Mouse (Mus musculus): ENCODE results near the gene Tmem270.

The Tmem270 gene

DNA sequence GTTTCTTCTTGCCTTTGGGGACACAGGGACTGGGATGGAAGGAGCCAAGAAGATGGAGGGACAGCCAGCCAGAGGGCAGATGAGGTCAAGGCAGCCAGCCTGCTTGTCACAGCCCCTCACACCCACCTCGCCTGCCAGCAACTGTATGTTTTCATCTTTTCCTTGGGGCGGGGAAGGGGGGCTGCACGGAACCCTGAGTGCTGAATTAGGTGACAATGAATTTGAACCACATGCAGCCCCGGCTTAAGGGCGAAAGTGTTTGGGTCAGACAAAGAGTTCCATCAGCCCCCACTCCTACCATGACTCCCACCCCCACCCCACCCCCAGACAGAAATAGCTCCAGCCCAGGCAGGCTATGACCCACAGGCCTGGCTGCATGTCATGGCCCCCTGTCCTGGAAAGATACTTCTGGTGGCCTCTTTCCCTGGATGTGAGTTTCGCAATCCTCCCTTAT is 15.9 kb downstream of the Tmem270 start:
- in situ Hi-C loops (cut with MboI, MseI) = loop anchor here in 1 of 2 experiments (25.0 kb wide), 1 partner anchor 103 kb away; no protein-coding TSS in a partner anchor

DNA sequence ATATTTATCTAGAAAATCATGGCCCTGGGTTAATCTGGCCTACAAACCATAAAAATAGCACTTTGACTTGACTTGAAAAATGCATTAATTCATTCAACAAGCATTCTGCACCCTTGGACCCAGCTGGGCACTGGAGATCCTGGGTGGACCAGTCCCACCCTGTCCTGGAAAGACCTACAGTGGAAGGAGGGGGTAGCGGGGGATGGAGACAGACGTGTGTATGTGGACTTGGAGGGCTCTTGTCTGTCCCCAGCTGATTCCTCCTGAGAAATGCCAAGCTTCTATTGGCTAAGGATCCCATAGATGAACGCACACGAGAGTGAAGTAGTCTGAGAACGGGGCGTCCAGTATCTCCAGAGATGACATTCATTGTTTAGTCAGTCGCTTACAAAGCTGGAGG is 18.0 kb downstream of the Tmem270 start:
- in situ Hi-C loops (cut with MboI, MseI) = loop anchor here in 1 of 2 experiments (25.0 kb wide), 1 partner anchor 101 kb away; no protein-coding TSS in a partner anchor

DNA sequence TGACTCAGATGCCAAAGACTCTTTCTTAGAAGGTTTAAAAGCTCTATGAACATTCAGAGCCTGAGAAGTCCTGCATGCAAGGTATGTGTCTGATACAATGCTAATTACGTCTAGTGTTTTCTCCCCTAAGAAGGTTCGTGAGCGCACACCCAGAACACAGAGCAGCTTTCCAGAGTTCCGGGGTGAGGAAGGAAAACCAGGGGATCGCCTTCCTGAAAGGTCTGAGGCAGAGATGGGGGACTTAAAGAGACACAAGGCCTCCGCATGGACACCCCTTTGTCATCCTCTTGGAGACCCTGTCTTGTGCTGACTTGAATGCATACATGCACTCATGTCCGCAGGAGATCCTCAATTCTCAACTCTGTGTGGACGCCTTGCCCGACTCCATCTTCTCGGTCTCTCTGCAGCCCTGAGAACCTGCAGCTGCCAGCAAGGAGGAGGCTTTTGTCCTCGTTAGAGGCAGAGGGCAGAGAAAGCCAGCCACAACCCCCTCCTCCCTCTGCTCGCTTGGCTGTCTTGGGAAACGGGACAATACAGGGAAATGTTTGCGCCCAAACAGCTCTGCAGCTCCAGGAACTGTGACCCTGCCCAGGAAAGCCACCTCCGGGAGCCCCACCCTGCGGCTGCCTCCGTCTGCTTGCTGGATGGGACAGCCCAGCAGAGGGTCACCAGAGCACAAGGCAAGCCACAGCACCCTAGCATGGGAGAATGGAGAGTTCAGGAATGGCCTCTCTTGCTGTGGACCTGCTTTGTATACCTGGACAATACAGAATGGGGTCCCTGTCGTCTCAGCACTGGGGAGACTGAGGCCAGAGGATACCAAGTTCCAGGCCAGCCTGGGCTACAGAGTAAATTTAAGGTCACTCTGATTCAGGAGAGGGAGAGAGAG is 18.8 kb downstream of the Tmem270 start:
- in situ Hi-C loops (cut with MboI, MseI) = loop anchor here in 1 of 2 experiments (25.0 kb wide), 1 partner anchor 100 kb away; no protein-coding TSS in a partner anchor

DNA sequence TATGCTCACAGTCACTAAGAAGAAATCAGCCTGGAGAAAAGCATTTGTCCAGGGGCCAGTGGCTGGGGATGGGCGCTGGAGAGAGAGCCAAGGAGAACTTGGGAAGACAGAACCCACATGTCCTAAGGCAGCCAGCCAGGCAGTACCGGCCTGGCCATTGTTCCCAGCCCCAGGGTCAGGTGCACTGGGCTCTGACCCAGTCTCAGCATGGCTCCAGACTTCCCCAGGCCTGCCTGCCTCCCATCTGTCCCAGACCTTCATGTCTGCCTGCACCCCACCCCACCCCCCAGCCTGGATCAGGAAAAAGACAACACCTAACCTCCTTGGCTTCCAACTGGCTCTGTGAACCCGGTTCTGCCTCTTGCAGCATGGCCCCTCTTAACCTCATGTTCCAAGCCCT is 23.5 kb downstream of the Tmem270 start:
- in situ Hi-C loops (cut with MboI, MseI) = loop anchor here in 1 of 2 experiments (25.0 kb wide), 1 partner anchor 96 kb away; no protein-coding TSS in a partner anchor

DNA sequence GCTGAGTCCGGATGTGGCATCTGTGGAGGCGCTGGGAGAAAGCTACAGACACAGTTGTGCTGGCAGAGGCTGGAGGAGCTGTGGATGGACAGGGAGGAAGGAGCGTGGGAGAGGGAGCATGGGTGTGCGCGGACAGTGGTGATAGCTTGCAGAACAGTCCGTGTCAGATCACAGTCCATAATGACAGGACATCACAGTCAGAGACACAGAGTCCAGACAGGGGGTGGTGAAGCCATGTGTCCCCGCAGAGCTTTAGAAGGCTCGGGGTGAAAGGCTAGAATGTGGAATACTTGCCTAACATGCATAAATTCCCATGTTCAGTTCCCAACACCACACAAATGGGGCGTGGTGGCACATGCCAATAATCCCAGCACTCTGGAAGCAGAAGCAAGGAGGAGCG is 29.7 kb downstream of the Tmem270 start:
- in situ Hi-C loops (cut with MboI, MseI) = loop anchor here in 1 of 2 experiments (25.0 kb wide), 1 partner anchor 90 kb away; no protein-coding TSS in a partner anchor

DNA sequence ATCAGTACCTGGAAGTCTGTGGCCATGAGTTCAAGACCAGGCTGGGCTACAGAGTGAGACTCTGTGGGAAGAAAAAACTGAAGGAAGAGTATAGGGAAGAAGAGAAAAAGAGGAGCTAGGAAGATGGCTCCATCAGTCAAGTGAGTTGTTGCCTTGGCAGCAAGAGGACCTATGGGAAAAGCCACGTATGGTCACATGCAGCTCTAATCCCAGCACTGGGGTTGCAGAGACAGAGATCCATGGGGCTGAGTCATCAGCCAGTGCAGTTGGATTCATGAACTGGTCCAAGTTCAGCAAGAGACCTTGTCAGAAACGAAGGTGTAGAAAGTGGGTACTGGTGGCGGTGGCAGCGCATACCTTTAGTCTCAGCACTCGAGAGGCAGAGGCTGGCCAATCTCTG is 31.3 kb downstream of the Tmem270 start:
- in situ Hi-C loops (cut with MboI, MseI) = loop anchor here in 1 of 2 experiments (25.0 kb wide), 1 partner anchor 88 kb away; no protein-coding TSS in a partner anchor

DNA sequence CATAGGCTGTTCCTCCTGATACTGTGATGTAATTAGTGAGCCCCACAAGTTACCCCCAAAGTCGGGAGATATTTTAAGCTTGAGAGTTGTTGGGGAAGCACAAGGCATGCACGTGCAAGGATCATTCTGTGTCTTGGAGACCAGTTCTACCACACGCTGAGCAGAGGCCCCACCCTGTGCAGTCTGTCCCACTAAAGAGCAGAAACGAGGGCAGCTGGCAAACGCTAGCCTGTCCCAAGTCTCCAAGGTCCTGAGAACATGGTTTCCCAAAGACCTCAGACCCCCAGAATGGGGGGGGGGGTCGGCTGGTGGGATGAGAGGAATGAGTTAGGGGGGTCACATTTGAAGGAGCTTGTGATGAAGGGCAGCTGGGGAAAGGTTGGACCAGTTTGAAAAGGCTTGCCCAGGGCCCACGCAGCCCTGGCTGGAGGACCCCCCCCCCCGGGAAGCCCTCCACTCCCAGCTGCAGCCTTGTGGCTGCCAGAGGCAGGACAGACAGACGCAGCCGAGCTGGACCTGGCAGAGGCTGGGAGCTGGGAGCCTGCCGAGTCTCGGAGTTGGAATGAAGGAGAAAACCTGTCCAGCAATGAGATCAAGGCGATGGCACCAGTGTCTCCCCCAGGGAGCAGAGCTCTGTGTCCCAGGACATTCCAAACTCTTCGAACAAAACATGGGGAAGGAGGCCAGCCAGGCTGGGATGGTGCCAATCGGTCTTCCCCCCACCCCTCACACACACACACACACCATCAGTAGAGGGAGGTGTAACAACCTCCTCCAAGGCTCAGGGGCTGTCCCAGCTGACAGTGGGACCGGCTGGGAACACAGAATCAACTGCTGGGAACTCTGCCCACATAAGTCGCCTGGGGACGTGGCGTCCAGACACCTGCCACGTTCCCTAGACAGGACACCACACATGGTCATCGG is 32.3 kb downstream of the Tmem270 start:
- in situ Hi-C loops (cut with MboI, MseI) = no loop called here

DNA sequence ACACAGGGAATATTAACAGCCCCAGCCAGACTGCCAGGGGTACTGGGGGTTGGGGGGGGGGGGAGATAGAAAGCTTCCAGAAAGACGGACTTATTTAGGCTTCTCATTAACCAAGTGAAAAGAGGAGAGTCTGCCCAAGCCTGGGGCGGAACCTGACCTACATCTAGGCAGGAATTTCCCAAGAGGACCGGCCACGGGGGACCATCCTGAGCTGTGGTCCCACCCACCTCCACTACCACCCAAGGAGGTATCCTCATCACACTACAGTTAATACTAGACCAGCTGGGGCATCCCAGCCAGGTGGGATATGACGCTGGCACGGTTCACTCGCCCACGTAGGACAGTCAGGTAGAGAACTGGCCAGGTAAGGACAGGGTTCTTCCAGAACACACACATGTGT is 33.5 kb downstream of the Tmem270 start:
- in situ Hi-C loops (cut with MboI, MseI) = no loop called here

DNA sequence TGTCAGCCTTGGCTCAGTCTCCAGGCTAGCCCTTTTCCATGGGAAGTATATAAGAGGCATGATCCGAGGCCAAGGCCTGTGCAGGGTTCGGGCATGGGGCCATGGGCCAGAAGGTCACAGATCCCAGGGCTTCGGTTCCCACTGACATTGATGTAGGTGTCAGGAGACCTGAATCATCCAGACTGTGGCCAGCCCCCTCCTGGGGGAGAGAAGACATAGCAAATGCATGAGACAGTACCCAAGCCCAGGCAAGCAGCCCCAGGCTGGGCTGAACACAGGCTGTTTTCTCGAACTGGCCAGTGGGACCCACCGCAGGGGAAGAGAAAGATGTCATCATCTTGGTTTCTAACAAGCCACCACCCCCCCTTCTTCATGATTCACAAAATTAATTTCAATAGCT is 33.9 kb downstream of the Tmem270 start:
- in situ Hi-C loops (cut with MboI, MseI) = no loop called here

DNA sequence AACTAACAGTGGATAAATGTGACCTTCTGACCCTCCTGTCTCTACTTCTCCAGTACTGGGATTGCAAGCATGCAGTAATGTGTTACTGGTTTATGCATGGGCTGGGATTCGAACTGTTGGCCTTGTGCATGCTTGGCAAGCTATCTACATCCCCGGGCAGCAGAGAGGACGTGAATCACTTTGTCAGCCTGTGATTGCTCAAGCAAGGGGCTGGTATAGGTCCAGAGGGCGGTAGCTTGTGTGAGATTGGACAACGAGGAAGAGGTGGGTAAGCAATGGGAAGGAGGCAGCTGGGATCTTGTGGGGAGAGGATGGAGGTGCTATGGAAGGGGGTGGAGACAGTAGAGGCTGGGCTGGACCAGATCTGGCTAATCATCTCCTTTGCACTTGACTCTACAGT is 38.0 kb downstream of the Tmem270 start:
- in situ Hi-C loops (cut with MboI, MseI) = no loop called here

DNA sequence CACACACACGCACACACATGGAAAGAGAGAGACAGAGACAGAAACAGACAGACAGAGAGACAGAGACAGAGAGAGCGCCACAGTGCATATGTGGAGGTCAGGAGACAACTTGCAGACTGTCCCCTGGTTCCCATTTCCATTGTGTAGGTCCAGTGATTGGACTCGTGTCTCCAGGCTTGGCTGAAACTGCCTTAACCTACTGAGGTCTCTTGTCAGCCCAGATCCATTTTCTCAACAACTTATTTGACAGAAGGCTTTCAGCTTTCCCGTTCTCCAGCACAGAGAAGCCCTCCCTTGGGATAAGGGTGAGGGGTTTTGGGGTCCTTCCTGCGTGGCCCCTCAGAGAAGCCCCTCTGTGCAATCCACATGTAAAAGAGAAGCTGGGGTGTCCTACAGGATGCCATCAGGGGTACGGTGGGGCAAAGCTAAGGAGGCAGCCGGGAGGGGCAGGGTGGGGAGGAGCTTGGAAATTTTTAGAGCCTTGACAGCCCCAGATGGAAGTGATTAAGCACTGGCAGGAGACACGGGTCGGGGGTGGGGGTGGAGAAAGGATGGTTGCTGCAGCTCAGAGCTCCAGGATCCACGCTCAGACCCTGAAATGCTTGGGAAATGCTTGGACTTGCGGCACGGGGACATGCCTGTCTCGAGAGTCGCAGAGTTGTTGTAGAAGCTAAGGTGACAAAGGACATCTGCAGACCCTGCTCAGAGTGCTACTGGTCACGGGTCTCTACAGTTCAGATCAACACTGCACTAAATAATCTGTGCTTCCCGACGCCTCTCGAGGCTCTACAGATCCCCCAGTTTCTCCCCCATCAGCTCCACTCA is 39.0 kb downstream of the Tmem270 start:
- in situ Hi-C loops (cut with MboI, MseI) = no loop called here

DNA sequence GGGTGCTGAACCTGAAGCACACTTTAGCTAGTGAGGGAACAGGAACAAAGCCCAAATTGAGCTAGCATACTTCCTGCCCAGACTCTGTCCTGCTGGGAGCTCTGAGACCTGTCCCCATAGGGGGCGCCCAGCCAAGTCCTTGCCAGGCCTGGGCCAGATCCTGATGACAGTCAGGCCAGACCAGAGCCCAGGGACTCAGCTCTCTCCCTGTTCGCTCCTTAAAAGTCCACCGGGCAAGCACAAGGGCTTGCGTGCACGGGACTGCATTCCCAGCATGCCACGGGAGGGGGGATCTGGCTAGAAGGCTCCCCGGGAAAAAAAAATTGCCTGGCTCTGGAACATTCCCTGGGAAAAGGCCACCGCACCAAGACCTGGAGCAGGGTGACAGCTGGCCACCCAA is 41.4 kb downstream of the Tmem270 start:
- in situ Hi-C loops (cut with MboI, MseI) = no loop called here

DNA sequence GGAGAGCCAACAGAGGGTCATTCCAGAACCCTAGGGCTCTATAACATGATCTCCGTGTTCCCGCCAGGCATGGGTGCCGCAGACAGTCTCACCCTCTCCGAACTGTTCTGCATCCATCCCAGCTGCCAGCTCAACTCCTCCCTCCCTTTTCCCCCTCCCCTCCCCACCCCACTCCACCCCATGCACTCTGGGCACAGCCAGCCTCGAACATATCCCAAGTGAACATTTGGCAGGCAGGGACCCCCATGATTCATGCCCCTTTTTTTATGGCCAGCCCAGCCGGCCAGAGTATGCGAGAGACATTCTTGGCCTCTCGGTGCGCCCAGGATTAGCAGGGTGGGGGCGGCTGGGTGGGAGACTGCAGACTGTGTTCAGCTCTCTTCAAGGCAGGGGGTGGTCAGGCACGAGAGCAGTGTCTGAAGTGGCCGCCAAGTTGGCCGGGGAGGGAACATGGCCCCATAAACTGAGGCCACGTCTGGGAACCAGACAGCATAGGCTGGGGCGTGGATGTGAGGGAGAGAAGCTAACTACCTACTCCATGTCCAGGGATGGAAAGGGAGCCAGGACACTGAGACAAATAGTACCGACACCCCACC is 44.5 kb downstream of the Tmem270 start:
- in situ Hi-C loops (cut with MboI, MseI) = no loop called here

DNA sequence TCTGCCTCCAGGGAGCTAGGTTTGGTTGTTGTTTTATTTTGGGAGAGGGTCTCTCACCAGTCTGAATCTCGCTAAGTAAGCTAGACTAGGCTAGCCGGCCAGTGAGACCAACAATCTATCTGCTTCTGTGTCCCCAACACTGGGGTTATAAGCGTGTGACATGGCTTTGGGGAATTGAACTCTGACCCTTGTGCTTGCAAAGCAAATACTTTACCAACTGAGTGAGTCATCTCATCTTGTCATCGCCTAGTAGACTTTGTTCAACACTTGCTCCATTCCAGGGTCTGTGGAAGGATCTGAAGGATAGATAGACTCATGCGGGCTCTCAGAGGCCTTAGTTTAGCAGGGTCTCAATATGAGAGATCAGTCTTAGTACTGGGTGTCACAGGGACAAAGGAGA is 47.3 kb downstream of the Tmem270 start:
- in situ Hi-C loops (cut with MboI, MseI) = no loop called here

DNA sequence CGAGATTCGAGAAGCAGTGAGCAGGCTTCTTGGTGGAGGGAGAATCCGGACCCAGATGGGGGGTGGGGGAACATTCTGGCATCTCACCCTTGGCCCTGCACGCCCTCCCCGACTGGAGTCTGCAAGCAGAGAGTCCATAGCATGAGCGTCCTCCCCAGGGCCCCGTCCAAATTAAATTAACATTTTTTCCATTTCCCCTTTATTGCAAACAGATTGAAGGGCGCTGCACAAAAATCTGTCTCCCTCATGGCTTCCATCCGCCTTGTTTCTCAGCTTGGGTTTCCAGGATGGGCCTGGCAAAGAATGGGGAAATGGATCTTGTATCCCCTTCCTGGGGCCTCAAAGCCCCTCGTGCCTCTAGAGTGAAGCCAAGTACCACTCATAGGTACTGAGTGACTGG is 48.2 kb downstream of the Tmem270 start:
- in situ Hi-C loops (cut with MboI, MseI) = no loop called here

DNA sequence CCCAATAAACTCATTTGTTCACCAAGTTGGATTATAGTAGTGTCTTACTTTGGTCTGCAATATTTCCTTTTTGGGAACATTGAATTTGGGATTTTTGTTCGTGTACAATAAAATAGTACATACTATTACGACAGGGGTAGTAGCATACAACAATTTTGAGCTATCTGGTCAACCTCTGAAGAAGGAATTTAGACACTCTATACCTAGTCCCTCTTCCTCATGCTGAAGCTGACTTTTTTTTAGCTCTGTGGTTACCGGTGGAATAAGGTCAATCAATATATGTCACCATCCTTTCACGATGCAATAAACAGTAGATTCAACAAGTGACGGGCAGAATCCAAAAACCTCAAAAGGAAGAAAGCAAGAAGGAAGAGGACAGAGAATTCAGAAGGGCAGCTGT is 53.7 kb downstream of the Tmem270 start:
- in situ Hi-C loops (cut with MboI, MseI) = no loop called here

All from T-helper 17 cell (primary cell).